Mouse (Mus musculus): ENCODE measurements around the gene Gsdmc4. TPM values are rescaled to one million over a fixed set of nuclear protein-coding genes. Genes with fewer than 3 reads are reported as not detected.
"Not testable (repeated sequence)": the region's sequence is repeated elsewhere in the genome, so short reads cannot be mapped to it uniquely, and the experiment has no call there.

Gene Gsdmc4
- not detected for total RNA-seq (2021)
- long read RNA-seq, experiment 1: 0 reads
- long read RNA-seq, experiment 2: 0 reads

- DNase-seq: not testable (repeated sequence)
Measured at GRCm38 (mm10) chr15:63912197-63912596, at the start of gene Gsdmc4. Gsdmc4 (minus strand) TSS chr15:63912297.

- no peak for DNase-seq
Measured at GRCm38 (mm10) chr15:63960542-63960941, 48.4 kb upstream of the Gsdmc4 start.

DNA sequence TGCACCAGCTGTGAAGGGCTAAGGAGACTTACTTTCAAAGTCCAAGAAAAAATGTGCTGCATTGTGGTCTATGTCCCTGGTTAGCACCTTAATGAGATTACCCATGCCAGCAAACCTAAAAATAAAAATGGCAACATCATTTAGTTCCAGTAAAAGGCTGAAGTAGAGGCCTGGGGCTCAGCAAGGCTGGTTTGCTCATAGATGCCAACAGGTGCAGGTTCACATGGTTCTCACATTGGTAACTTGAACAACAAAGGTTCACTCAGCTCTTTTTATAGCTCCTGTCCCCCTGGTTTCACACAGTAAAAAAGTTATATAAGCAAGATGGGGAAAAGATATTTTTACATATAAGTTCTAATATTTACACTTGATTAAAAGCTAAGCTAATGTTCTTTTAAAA, 45.5 kb upstream of the Gsdmc4 start:
- no peak for DNase-seq

GRCm38 (mm10) chr15:63953256-63953655, 41.2 kb upstream of the Gsdmc4 start:
- DNase-seq: no peak

DNA sequence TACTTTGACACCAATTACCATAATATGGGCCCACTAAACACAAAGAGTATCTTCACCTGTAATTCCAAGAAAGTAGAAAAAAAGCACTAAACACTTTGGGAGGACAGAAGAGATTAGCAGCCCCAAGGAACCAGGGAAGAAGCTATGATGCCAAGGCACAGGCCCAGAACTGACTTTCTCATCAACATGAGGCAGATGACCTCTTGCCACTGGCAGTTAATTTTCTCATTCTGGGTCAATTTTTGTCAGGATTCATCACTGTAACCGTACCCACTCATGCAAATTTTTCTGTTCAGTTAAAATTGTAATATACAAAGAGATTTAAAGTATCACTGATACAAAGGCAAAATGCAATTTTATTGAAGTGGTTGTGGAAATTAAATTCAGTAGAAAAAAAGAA, 29.1 kb upstream of the Gsdmc4 start:
- DNase-seq: no peak

DNA sequence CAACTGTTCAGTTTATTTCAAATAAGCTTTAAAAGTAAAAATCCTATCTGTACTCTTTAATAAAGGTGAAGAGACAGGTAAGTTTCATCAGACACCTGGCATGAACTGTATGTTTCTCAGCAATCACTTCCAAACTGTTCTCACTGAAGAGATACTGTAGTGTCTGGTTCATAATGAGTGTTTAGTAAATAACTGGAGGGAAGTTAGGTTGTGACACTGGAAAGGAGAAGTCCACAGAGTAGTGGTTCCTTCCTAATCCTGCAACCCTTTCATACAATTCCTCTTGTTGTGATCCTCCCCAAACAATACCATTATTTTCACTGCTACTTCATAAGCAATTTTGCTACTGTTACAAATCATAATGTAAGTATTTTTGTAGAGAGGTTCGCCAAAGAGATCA, 20.6 kb upstream of the Gsdmc4 start:
- DNase-seq: no peak

DNA sequence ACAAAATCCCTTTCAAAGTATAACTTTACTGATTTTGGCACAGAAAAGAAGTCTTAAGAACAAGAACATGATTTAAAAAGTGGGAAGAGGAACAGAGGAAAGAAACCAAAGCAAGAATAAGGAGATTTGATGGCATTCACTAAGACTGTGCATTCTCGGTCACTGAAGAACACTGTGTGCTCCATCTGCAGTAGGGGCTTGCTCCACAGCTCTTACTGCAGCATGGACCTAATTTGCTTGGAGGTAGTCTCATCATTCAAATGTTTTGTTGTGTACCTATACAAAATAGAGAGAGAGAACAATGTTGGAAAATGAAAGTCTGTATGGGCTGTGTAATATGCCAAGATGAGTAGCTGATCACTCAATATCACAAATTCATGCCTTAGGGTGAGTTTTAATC, 19.3 kb upstream of the Gsdmc4 start:
- no peak for DNase-seq

DNA sequence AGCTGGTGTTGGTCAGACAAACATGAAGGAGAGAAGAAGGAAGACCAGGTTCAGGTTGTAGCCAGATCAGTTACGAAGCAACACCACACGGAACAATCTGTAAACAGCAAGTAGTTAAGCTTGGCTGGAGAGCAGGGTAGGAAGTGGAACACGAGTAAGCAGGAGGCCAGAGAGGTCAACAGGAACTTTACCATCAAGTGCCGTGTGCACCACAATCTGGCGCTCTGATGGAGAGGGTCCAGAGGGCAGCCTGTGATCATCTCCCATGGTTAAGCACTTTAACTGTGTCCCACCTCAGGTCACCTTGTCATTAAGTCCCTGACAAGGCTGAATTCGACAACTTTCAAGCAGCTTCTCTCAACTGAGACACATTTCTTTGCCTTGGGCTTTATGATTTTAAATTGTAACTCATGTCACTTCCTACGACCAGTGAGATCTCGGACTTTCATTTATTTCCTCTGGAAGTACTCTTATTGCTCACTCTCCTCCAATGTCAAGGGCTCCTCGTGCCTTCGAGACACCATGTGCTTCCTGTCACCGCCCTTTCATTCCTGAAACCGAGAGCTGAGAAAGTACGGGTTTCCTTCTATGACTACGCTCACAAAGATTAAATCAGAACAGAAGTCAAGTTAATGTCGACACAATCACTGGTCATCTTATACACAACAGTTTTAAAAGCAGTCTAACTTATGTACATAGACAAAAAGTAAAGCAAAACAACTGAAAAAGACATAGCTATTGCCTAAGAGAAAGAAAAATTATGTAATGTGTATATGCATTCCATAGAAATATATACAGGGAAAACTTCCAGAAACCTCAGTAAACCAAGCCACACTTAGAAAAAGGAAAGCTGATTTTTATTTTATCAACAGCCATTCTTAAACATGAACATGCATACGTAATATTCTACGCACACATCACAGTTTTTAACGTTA, 18.3 kb upstream of the Gsdmc4 start:
- DNase-seq: no peak

DNA sequence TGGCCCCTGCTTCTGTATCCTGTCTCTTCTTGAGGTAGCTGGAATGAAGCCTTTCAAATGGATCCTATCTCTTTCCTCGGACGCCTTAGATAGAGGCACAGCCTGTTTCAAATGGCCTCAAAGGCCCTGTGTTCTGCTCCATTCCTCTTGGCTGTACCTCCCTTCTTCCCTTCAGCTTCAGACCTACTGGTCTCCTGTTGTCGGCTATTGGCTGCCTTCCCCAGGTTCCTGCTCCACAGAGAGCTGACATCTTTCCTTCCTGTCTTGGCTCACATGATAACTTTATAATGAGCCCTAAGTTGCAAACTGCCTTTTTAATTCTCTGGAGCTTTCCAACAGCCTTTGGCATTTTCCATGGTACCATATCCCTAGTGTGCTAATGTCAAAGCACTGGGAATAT, 14.1 kb upstream of the Gsdmc4 start:
- DNase-seq: no peak

- peak; percentile 15 for DNase-seq
Measured at GRCm38 (mm10) chr15:63924484-63924883, 12.4 kb upstream of the Gsdmc4 start.

DNA sequence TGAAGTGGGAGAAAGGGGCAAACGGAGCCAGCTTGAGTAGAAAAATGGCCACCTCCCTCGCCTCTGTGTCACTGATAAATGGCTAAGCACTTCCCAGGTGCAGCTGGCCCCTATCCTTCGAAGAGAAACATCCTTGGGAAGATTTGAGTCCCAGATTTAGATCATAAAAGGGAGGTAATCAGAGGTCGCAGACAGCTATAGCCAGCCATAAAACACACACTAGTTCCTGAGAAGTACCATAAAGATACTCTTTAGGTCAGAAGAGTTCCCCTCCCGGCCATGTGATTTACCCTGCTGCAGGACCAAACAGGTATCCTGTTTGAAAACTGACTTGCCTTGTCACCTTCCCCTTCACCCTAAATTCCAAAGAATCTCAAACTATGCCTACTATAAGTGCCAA, 9.5 kb upstream of the Gsdmc4 start:
- DNase-seq: not testable (repeated sequence)

- not testable (repeated sequence) for DNase-seq
Measured at GRCm38 (mm10) chr15:63919728-63920127, 7.6 kb upstream of the Gsdmc4 start.

DNA sequence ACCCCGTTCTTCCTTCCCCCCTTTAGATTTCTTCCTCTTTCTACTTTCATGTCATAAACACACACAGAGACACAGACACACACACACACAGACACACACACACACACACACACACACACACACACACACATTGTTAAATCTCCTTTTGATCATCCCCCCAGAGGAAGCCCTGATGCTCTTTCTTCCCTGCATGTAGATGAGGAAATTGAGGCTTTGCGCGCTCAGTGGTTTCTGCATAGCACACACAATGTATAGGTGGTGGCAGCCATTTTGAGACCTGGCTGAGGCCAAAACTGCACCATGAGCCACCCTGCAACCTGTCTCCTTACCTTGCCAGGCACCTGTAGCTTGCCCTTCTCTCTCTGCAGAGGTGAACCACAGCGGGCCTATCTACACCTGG, 4.5 kb upstream of the Gsdmc4 start:
- DNase-seq: not testable (repeated sequence)

DNA sequence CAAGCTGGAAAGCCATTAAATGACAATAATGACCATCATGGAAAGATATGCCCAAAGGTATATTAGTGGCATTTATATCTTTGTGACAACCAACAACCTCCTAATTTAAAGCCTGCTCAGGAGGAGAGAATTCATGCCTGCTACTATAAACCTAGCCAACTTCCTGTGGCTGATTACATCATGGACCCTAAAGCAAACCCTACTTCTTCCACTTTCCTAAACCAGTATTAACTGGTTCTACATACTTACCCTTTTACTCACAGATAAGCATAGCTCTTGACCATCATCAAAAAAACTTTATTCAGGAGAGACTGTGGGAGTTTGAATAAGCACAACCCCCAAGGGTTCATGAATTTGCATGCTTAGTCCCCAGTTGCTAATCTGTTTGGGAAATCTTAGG, 2.2 kb downstream of the Gsdmc4 start:
- DNase-seq: not testable (repeated sequence)

DNA sequence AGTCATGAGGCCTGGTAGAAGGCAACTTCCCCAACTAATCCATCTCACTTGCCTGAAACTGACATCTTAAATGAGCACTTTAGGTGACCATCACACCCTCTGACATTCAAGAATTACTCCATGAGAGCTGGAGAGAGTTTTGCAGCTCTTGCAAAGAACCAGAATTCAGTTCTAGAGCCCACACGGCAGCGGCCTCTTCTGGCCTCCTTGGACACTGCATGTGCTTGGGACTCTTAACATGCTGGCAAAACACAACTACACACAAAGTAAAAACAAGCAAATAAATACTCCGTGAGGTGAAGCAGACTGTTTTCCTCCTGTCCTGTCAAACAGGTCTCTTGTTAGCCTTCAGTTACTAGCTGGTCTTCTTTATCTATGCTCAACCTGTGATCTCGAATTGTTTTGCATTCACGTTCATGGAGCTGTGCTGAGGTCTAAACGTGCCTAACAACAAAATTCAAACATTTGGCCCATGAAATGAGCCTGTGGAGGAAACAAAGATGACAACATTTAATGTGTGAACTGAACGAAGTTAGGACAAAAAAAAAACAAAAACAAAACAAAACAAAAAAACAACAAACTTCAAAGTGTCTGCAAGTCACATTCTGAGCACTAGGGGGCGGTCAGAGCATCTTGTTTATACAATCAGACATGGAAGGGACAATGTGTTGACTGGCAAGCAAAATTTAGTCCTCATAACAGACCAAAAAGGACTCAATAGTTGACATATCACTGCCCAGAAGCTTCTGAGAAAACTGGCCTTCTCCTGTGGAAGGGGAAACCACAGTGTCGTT, 16.3 kb downstream of the Gsdmc4 start:
- DNase-seq: peak; percentile 45

GRCm38 (mm10) chr15:63888440-63888839, 23.7 kb downstream of the Gsdmc4 start:
- DNase-seq: not testable (repeated sequence)

- not testable (repeated sequence) for DNase-seq
Measured at GRCm38 (mm10) chr15:63887949-63888348, 24.1 kb downstream of the Gsdmc4 start.

DNA sequence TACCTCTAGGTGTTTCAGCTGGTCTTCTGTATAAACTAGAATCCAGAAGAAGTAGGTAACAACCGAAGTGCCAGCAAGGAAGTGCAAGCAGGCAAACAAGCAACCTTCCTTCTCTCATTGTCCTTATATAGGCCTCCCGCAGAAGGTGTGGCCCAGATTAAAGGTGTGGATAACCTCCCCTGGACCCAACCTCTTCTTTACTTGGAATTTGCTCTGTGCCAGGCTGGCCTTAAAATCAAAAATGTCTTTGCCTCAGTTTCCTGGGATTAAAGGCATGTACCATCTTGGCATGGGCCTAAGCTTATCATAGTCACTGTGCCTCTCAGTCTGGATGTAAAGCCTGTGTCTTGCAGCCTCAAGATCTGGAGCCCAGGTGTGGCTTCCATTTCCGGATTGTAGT, 33.6 kb downstream of the Gsdmc4 start, which contains the start of gene Gsdmc3:
Gsdmc3 (minus strand) TSS at position 101 of the 400 bp plus-strand sequence.
- not testable (repeated sequence) for DNase-seq

DNA sequence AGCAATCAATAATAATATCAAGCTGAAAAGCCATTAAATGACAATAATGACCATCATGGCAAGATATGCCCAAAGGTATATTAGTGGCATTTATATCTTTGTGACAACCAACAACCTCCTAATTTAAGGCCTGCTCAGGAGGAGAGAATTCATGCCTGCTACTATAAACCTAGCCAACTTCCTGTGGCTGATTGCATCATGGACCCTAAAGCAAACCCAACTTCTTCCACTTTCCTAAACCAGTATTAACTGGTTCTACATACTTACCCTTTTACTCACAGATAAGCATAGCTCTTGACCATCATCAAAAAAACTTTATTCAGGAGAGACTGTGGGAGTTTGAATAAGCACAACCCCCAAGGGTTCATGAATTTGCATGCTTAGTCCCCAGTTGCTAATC, 35.9 kb downstream of the Gsdmc4 start:
- DNase-seq: not testable (repeated sequence)

DNA sequence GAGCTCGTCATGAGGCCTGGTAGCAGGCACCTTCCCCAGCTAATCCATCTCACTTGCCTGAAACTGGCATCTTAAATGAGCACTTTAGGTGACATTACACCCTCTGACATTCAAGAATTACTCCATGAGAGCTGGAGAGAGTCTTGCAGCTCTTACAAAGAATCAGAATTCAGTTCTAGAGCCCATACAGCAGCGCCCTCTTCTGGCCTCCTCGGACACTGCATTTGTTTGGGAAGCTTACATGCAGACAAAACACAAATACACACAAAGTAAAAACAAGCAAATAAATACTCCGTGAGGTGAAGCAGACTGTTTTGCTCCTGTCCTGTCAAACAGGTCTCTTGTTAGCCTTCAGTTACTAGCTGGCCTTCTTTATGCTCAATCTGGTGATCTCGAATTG, 50.1 kb downstream of the Gsdmc4 start:
- DNase-seq: not testable (repeated sequence)

All from adrenal gland, postnatal 10 days (tissue).